Mouse (Mus musculus) E14TG2a.4 (cell line): ENCODE results near the gene Dock8.

Experiments used
- CTCF ChIP-seq: conservative IDR thresholded peaks from 2 replicates; pipeline ENCODE4 v1.5.1; 2014; ENCODE audit warnings: low read length
- POU5F1 ChIP-seq: IDR thresholded peaks from 2 replicates; pipeline ENCODE4 v1.6.1; 2014; ENCODE audit warnings: low read length, borderline replicate concordance

GRCm38 (mm10) chr19:25006686-25007085 lies 7.4 kb downstream of the Dock8 start:
- TF ChIP-seq CTCF (no peak), POU5F1 (no peak)
